Mouse (Mus musculus): ENCODE measurements around the gene Pdcl2.
A peak's percentile ranks its signal among the peaks of the same experiment; 100 is the strongest.

Pdcl2 gene

GRCm38 (mm10) chr5:76330953-76331352 lies at the start of gene Pdcl2:
Gene Pdcl2, minus strand, starts transcription at chr5:76331156.
- DNase-seq, result no peak

- DNase-seq, result no peak
These were observed 48.3 kb upstream of the Pdcl2 start for GRCm38 (mm10) chr5:76379216-76379615.

GRCm38 (mm10) chr5:76369215-76369840 lies 38.4 kb upstream of the Pdcl2 start:
- no peak for DNase-seq

- no peak for DNase-seq
These were observed 34.5 kb upstream of the Pdcl2 start for GRCm38 (mm10) chr5:76365406-76365805.

GRCm38 (mm10) chr5:76363453-76364104 lies 32.6 kb upstream of the Pdcl2 start, which contains the start of gene Nmu:
Gene Nmu, minus strand, starts transcription at chr5:76363788.
- no peak for DNase-seq

- no peak for DNase-seq
These were observed 29.8 kb upstream of the Pdcl2 start for GRCm38 (mm10) chr5:76360786-76361185.

GRCm38 (mm10) chr5:76360057-76360456 lies 29.1 kb upstream of the Pdcl2 start:
- no peak for DNase-seq

- DNase-seq, result no peak
These were observed 21.1 kb upstream of the Pdcl2 start for GRCm38 (mm10) chr5:76351953-76352611.

- DNase-seq, result no peak
These were observed 20.6 kb upstream of the Pdcl2 start for GRCm38 (mm10) chr5:76351537-76351936.

GRCm38 (mm10) chr5:76346137-76346536 lies 15.2 kb upstream of the Pdcl2 start:
- no peak for DNase-seq

GRCm38 (mm10) chr5:76340931-76341330 lies 10.0 kb upstream of the Pdcl2 start:
- DNase-seq, result no peak

- DNase-seq, result no peak
These were observed 6.1 kb upstream of the Pdcl2 start for GRCm38 (mm10) chr5:76337100-76337499.

- no peak for DNase-seq
These were observed 2.9 kb upstream of the Pdcl2 start for GRCm38 (mm10) chr5:76333833-76334232.

GRCm38 (mm10) chr5:76327296-76327695 lies 3.7 kb downstream of the Pdcl2 start:
- no peak for DNase-seq

- no peak for DNase-seq
These were observed 5.8 kb downstream of the Pdcl2 start for GRCm38 (mm10) chr5:76325113-76325512.

GRCm38 (mm10) chr5:76321249-76322196 lies 9.4 kb downstream of the Pdcl2 start:
- DNase-seq, result no peak

- no peak for DNase-seq
These were observed 22.8 kb downstream of the Pdcl2 start for GRCm38 (mm10) chr5:76308206-76308605.

GRCm38 (mm10) chr5:76306261-76306660 lies 24.7 kb downstream of the Pdcl2 start:
- DNase-seq, result no peak

- DNase-seq, result no peak
These were observed 25.3 kb downstream of the Pdcl2 start for GRCm38 (mm10) chr5:76305616-76306015.

GRCm38 (mm10) chr5:76304452-76305341 lies 26.3 kb downstream of the Pdcl2 start, which contains the start of gene Clock:
Gene Clock, minus strand, starts transcription at chr5:76304792.
- DNase-seq, result peak; percentile 90

- DNase-seq, result peak; percentile 71
These were observed 27.1 kb downstream of the Pdcl2 start for GRCm38 (mm10) chr5:76303745-76304451.
